Mouse (Mus musculus) gastrocnemius, adult 18-20 months (tissue): ENCODE results near the gene Pgam1. TPM values are rescaled to one million over a fixed set of nuclear protein-coding genes. Genes with fewer than 3 reads are reported as not detected.
"Not testable (repeated sequence)": the region's sequence is repeated elsewhere in the genome, so short reads cannot be mapped to it uniquely, and the experiment has no call there.

Experiments used
- DNase-seq: peaks from one replicate; pipeline ENCODE4 v3.0.0; 2021; ENCODE audit warnings: low spot score
- total RNA-seq, 2 experiments: library from RNA; stranded (reverse); gene quantifications; 2 replicates each; pipeline ENCODE4 v1.2.3; 2021

Pgam1 gene
- total RNA-seq, 2 experiments from 2014 or later, result 15.0 to 26.3 TPM

- no peak for DNase-seq
These were observed 3.0 kb upstream of the Pgam1 start for GRCm38 (mm10) chr19:41908736-41909135.

DNA sequence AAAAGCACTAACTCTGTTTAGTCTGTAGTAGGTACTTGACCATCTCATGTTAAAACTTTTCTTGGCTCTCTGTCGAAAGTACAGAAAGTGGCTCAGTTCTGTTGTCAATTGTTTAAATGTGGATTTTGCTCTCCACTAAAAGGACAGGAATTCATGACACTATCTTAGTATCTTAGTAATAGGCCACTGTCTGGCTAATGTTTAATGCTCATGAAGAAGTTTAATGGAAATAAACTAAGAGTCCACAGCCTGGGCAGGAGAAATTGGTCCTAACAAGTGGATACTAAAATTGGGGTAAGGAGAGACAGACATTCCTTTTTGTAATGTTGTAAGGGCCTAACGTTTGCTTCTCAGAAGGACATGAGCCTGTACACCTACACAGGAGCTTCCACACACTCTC lies 1.3 kb upstream of the Pgam1 start:
- DNase-seq, result no peak

DNA sequence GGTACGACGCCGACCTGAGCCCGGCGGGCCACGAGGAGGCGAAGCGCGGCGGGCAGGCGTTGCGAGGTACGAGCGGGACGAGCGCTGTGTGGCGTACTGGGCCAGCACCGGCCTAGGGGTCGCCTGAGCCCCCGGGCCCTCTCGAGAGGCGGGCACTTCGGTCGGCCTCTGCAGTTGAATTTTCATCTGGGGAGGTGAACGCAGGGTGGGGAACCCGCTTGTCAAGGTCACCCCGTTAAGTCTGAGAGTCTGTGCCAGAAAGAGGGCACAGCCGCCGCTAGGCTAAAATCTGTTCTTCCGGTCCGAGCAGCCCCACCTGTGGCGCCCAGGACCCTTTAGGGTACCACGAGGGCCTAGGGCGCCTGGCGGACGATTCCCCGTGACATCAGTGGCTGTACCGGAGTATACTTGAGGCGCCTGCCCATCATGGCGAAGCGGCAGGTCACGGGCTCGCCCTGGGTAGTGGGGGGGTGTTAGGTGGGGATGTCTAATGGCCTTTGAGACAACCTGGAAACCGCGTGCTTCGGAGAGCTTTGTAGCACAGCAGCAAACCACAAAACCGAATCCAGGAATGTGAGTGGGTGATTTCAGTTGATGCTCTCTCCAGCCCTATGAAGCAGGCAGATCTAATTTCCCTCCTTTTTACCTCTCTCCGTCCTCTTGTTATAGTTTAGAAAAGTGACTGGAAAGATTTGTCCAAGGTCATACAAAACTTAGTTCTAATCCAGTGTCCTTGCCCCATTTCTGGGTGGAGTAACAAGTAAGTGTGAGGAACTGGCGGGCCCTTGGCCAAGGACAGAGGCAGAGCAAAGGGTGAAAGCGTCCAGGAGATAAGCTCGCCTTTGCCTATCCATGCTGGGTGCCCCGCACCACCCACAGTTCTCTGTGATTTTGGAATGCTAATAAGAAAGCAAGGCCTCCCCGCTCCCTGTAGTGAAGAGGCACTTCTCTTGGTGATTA lies 678 bp downstream of the Pgam1 start:
- peak; percentile 31 for DNase-seq

DNA sequence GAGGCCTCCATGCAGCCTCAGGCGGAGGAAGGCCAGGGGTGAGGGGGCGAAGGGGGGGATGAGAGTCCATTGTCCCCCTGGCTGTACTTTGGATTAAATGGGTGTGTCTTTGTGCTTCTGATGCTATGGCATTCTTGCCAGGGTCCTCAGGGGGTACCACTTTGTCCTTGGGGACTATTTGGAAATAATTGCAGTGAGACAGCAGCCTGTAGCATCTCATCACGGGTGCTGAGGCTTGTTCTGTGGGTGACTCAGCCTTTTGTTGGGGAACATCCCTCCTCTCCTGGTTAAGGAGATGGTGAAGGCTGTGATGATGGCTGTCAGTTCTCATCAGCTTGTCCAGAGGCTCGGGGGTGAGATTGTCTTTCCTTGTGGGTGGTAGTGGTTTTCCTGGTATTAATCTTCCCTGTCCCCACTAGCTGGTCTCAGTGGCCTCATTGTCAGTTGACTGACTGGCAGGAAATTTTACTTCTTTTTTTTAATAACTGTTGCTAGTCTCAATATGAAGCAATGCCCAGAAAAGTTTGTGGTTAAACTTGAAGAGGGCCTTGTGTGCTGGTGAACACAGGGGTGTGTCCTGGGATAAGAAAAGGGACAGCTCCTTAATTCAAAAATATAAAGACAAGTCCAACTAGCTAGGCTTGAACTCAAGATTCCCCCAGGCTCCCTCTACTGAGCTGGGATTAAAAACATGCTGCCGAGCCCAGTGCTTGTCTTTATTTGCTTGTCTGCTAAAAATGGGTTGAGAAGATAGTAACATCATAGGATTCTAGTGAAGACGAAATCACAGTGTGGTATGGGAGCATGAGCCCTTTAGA lies 2.3 kb downstream of the Pgam1 start:
- no peak for DNase-seq

GRCm38 (mm10) chr19:41914592-41914882 lies 2.8 kb downstream of the Pgam1 start:
- DNase-seq, result not testable (repeated sequence)

GRCm38 (mm10) chr19:41915294-41915693 lies 3.6 kb downstream of the Pgam1 start:
- no peak for DNase-seq

- DNase-seq, result no peak
These were observed 5.1 kb downstream of the Pgam1 start for GRCm38 (mm10) chr19:41916853-41917252.

- no peak for DNase-seq
These were observed 7.7 kb downstream of the Pgam1 start for GRCm38 (mm10) chr19:41919471-41919870.

DNA sequence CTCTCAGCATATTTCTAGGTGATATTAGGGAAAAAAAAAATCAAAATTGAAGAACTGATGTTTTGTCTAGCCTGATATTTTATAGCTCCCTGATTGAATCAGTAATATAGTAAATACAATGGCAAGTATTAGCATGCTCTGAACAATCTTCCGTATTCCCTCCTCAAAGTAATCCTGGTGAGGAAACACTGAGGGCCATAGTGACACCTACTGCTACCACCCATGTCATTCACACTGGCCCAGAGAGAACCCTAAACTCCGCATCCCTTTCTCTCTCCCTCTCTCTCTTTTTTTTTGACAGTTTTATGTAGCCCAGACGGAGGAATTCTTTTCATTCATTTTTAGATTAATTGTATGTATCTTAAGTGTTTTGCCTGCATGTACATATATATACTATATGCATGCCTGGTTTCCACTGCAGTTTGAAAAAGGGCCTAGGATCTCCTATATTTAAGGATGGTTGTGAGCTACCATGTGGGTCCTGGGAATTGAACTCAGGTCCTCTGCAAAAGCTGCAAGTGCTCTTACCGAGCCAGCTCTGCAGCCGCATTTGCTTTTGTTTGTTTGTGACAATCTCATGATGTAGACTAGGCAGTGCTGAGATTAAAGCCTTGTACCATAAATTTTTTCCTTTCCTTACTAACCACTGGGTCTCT lies 8.8 kb downstream of the Pgam1 start:
- no peak for DNase-seq

DNA sequence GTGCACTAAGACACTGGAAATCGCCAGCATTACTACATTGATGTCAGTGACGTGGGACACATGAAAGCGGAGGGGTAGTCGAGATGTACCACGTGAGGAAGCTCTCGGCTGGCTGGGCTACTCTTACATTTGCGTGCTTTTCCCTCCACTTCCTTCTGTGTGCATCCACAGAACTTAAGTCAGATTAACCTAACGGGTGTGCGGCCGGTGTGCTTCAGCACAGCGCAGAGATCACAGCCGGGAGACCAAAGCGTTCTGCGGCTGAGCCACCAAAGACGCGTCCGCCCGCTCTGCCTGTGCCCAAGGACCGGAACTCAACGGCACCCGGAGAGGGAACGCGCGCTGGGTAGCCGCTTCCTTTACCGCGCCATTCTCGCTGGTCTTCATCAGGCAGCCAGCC lies 21.0 kb downstream of the Pgam1 start:
- no peak for DNase-seq

- peak; percentile 99 for DNase-seq
These were observed 21.7 kb downstream of the Pgam1 start, which contains the start of the genes Exosc1 and Zdhhc16 for GRCm38 (mm10) chr19:41933179-41934086. Gene Exosc1 (minus strand): TSS chr19:41933423. Gene Zdhhc16 (plus strand): TSS chr19:41933480.

- DNase-seq, result no peak
These were observed 22.4 kb downstream of the Pgam1 start for GRCm38 (mm10) chr19:41934124-41934523.

- DNase-seq, result no peak
These were observed 24.2 kb downstream of the Pgam1 start for GRCm38 (mm10) chr19:41935921-41936320.

DNA sequence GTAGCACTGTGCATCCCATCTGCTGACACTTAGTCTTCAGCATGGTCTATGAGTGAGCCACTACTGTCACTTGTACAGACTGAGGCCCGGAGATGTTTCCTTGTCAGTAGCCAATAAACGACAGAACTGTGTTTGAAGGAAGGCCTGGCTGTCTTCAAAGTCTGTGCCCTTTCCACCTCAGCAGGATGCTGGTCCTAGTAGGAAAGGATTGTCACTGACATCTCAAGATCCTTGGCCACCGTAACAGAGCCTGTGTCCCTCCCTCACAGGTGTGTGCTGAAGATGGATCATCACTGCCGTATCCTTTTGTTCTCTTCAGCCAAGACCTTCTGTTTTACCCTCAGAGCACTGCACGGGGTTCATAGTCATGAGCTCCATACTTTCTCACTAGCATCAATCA lies 26.8 kb downstream of the Pgam1 start:
- DNase-seq, result no peak

DNA sequence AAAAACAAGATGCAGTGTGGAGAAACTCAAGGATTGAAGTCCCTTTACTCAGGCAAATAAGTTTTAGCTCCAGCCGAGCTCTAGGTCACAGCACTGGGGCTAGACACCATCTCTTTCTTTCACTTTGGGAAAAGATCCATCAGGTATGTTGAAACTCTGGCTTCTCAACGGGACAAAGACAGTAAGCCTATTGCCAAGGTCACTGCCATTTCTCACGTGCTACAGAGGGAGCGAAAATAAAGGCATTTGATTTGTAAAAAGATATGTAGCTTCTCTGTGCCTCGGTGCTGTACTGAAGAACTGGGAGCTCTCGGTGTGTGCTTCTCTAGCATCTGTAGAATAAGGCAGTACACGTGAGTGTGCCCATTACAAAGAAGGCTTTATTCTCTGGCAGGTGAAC lies 32.1 kb downstream of the Pgam1 start:
- DNase-seq, result no peak

DNA sequence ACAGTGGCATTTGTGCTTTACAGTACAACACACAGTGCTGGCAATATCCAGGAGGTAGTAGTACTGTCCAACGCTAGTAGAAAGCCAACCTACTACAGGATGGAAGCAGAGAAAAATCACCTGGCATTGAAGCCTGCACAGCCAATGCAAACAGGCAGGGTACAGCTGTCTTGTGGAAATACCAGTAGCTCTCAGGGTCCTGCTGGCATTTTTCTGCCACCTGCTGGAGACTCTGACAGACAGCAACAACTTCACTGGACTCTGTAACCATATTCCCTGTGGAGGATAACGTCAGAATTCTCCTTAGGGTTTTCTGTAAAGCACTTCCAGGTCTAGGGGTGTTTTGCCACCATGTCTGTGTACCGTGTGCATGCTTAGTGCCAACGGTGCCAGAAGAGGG lies 40.6 kb downstream of the Pgam1 start:
- DNase-seq, result no peak

- no peak for DNase-seq
These were observed 41.9 kb downstream of the Pgam1 start for GRCm38 (mm10) chr19:41953574-41953973.
